Mouse (Mus musculus) midbrain, embryonic 12.5 days (tissue): ENCODE data around the gene Ptpn22. TPM values are rescaled to one million over a fixed set of nuclear protein-coding genes. Genes with fewer than 3 reads are reported as not detected.
"Not testable (repeated sequence)": the region's sequence is repeated elsewhere in the genome, so short reads cannot be mapped to it uniquely, and the experiment has no call there.

ENCODE experiments used
- ATAC-seq: fragments of 200-750 bp; cut with Nextera tagmentation; 2 replicates; pipeline ENCODE4 v1.8.0; 2017; ENCODE audit warnings: low read depth, moderate TSS enrichment, moderate library complexity; ENCODE audit not compliant: low FRiP score
- H3K27ac ChIP-seq: fragments of 300-500 bp; sonication (generic); replicated peaks from 2 replicates; pipeline ENCODE4 v1.5.1; 2016; ENCODE audit warnings: mild to moderate bottlenecking
- H3K27me3 ChIP-seq: fragments of 300-500 bp; sonication (generic); 2 replicates; pipeline ENCODE4 v1.6.1; 2016; ENCODE audit warnings: mild to moderate bottlenecking
- H3K36me3 ChIP-seq: fragments of 300-500 bp; sonication (generic); 2 replicates; pipeline ENCODE4 v1.6.1; 2016
- H3K4me1 ChIP-seq: fragments of 300-500 bp; sonication (generic); 2 replicates; pipeline ENCODE4 v1.6.1; 2016
- H3K4me2 ChIP-seq: fragments of 300-500 bp; sonication (generic); replicated peaks from 2 replicates; pipeline ENCODE4 v1.6.1; 2016; ENCODE audit warnings: mild to moderate bottlenecking, moderate library complexity
- H3K4me3 ChIP-seq: fragments of 300-500 bp; sonication (generic); 2 replicates; pipeline ENCODE4 v1.5.1; 2016; ENCODE audit warnings: mild to moderate bottlenecking
- H3K9ac ChIP-seq: fragments of 300-500 bp; sonication (generic); replicated peaks from 2 replicates; pipeline ENCODE4 v1.6.1; 2016; ENCODE audit warnings: mild to moderate bottlenecking, moderate library complexity
- H3K9me3 ChIP-seq: fragments of 300-500 bp; sonication (generic); 2 replicates; pipeline ENCODE4 v1.6.1; 2016; ENCODE audit warnings: mild to moderate bottlenecking
- WGBS: fragments of 180-500 bp; shearing (Covaris S2); methylation state at CpG from one replicate; pipeline ENCODE4 v1.1.7; 2016; 5-methylcytosine and 5-hydroxymethylcytosine counted together
- polyA plus RNA-seq: library from polyadenylated mRNA; unstranded; fragments of >200 nt; fragmentation: Nextera tagmentation; extraction: Ambion mirVana; gene quantifications from 2 replicates; pipeline ENCODE4 v1.2.1, GENCODE M21; 2016

Gene Ptpn22
- 0.19 and 0.21 TPM in 2 replicates for polyA plus RNA-seq

DNA sequence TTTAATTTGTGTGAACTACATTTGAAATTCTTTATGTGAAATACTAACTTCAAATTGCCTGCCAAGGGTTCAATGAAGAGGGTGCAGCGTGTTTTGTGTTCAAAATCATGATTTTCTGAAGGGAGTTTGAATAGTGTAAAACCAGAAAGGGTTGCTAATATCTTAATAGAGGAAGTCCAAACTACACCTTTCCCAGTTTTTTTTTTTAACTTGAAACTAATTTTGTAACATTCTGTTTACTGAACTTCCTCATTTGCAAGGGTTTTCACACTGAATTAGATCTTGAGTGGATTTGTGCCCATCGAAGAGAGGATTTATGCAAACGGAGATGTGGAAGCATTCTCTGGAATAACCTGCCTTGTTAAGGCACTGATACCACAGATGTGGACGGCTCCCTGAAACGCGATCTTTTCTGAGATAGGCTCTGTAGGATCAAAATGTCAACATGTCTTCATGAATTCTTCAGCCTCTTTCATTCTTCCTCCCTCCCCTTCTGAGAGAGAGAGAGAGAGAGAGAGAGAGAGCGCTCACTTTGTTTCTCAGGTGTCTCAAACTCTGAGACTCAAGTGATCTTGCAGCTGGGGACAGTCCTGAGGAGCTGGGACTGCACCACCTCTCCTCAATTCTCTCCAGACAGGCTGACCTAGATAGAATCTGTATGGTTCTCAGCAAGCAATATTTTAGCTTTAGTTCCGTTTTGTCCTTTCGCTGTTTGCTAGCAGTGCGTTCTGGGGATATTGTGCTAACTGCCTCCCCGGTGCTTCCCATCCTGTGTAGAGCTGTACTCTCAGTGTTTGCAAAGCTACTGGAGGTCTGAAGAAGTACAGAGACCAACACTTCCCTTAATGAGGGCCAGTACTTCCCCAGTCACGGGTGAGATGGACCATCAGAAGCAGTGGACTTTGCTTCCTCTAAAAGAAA is at the start of gene Ptpn22:
Gene Ptpn22, plus strand, starts transcription at position 915 of the 921 bp plus-strand sequence.
- H3K4me2 ChIP-seq, result no peak within 1 kb of the TSS
- H3K4me1 ChIP-seq, result no peaks in the 10 kb centered on the region
- ATAC-seq, result no peak
- H3K36me3 ChIP-seq, result no peaks in the 10 kb centered on the region
- H3K9me3 ChIP-seq, result no peaks in the 10 kb centered on the region
- no peak within 1 kb of the TSS for H3K4me3 ChIP-seq
- no peaks in the 10 kb centered on the region for H3K27me3 ChIP-seq
- 77% methylated on average over 12 of the region's 12 CpGs for WGBS
- H3K9ac ChIP-seq, result no peak within 1 kb of the TSS
- no peak within 1 kb of the TSS for H3K27ac ChIP-seq

DNA sequence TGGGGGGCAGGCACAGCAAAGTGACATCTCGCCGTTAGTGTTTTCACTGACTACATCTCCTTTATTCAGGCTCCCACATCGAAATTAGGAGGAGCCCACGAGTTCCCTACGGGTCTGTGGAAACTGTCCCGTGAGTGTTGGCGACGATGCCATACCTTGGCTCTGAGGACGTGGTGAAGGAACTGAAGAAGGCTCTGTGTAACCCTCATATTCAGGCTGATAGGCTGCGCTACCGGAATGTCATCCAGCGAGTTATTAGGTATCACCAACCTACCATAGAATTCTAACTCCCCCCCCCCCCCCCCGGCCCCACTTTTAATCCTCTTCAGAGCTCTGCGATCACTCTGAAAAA is 49.8 kb upstream of the Ptpn22 start:
- WGBS, result 2% methylated on average over 14 of the region's 14 CpGs
- Histone ChIP-seq H3K27me3 (no peaks in the 10 kb centered on the region), H3K36me3 (peaks cover 21% of the 10 kb centered on the region), H3K9ac (peak overlapping the region; percentile 57), H3K27ac (peak overlapping the region; percentile 88), H3K4me2 (peak overlapping the region; percentile 77), H3K4me3 (peak overlapping the region; percentile 83), H3K9me3 (no peaks in the 10 kb centered on the region), H3K4me1 (peaks cover 20% of the 10 kb centered on the region)
- ATAC-seq, result peak; percentile 64; the same call in 1 of the 2 replicates

DNA sequence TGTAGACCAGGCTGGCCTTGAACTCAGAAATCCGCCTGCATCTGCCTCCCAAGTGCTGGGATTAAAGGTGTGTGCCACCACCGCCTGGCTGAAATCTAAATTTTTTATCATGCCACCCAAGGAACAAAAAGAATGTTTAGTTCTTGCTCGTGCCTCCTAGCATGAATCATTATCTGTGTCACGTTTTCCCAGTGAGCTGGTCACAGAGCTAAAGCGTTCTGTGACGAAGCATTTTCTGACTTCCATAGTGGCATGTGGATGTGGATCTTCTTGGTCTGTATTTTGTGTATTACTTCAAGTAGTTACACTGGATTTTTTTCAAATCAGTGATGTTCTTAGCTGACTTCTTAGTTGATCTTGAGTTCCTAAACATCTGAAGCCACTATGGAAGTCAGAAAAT is 48.6 kb upstream of the Ptpn22 start:
- no peak overlapping the region for H3K4me3 ChIP-seq
- H3K4me1 ChIP-seq, result peaks cover 20% of the 10 kb centered on the region
- H3K9me3 ChIP-seq, result no peaks in the 10 kb centered on the region
- H3K27me3 ChIP-seq, result no peaks in the 10 kb centered on the region
- 95% methylated on average over 6 of the region's 6 CpGs for WGBS
- no peak for ATAC-seq
- peaks cover 24% of the 10 kb centered on the region for H3K36me3 ChIP-seq
- H3K27ac ChIP-seq, result no peak overlapping the region
- H3K4me2 ChIP-seq, result no peak overlapping the region
- no peak overlapping the region for H3K9ac ChIP-seq

DNA sequence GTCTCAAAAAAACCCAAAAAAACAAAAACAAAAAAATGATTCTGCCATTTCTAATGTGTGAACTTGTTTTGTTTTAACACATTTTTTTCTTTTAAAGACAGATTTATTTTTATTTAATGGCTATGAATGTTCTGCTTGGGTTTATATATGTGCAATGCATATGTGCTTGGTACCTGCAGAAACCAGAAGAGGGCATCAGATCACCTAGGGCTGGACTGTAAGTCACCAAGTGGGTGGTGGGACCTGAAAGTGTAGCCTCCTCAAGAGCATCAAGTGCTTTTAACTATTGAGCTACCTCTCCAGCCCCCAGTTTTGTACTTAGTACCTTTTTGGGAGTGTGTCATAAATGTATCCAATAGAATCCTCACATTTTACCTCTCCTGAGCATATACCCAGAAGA is 32.0 kb upstream of the Ptpn22 start:
- no peaks in the 10 kb centered on the region for H3K4me1 ChIP-seq
- H3K4me3 ChIP-seq, result no peak overlapping the region
- H3K4me2 ChIP-seq, result no peak overlapping the region
- no peak overlapping the region for H3K9ac ChIP-seq
- H3K36me3 ChIP-seq, result peaks cover 5% of the 10 kb centered on the region
- H3K9me3 ChIP-seq, result no peaks in the 10 kb centered on the region
- no peaks in the 10 kb centered on the region for H3K27me3 ChIP-seq
- no peak overlapping the region for H3K27ac ChIP-seq
- ATAC-seq, result no peak

DNA sequence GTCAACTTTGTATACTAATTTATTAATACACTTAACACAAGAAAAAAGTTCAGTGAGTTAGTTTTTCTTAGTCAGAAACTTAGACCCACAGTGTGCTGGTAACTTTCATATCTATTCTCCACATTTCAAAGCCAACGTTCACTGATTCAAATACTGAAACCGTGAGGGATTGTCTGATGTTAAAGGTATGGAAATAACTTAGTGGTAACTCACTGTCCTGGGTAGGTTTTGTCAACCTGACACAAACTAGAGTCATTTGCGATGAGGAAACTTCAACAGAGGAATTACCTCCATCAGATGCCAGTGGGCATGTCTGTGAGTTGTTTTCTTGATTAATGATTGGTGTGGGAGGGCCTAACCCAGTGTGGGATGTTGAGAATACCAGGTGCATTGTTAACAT is 30.6 kb upstream of the Ptpn22 start:
- H3K36me3 ChIP-seq, result no peaks in the 10 kb centered on the region
- no peaks in the 10 kb centered on the region for H3K9me3 ChIP-seq
- no peak overlapping the region for H3K27ac ChIP-seq
- H3K9ac ChIP-seq, result no peak overlapping the region
- H3K4me3 ChIP-seq, result no peak overlapping the region
- no peak overlapping the region for H3K4me2 ChIP-seq
- H3K27me3 ChIP-seq, result no peaks in the 10 kb centered on the region
- 92% methylated on average over 3 of the region's 3 CpGs for WGBS
- H3K4me1 ChIP-seq, result no peaks in the 10 kb centered on the region
- no peak for ATAC-seq

DNA sequence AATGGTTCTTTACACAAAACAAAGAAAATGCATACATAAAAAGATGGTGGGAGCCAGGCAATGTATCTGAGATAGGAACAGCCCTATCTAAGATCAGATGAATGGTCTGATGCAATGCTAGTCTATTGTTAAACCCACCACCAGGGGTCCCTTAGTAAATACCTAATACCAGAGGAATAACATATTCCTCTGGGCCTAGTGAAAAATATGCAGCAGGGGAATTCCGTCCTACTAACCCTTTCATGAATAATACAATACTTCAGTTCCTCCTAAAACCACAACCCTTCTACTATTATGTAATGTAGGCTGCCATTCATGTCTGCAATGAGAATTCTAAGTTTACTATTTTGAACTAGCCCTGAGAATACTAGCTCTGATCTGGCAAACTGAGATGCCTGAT is 28.9 kb upstream of the Ptpn22 start:
- H3K36me3 ChIP-seq, H3K9ac ChIP-seq, H3K27ac ChIP-seq, H3K4me2 ChIP-seq, H3K27me3 ChIP-seq, H3K4me1 ChIP-seq, H3K4me3 ChIP-seq, ATAC-seq, H3K9me3 ChIP-seq: not testable (repeated sequence)
- WGBS, result 48% methylated on average over 1 of the region's 1 CpGs

DNA sequence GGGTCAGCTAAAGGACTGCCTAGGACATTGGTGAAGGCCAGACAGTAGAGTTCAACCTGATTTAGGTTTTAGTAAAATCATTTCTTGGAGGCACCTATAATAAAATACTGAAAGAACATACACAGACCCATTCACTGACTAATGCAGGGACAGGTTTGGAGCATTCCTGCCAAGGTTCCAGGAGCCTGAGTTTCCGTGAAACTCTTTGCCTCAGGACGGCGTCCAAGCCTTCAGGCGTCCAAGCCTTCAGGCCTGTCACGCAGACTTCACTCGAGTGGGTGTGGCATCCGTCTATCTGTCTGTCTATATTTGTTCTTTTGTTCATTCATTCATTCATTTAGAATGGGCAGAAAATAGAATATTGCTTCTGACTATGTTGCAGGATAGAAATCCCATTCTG is 28.4 kb upstream of the Ptpn22 start:
- Histone ChIP-seq H3K27me3 (no peaks in the 10 kb centered on the region), H3K27ac (no peak overlapping the region), H3K4me2 (no peak overlapping the region), H3K9ac (no peak overlapping the region), H3K4me3 (no peak overlapping the region), H3K9me3 (no peaks in the 10 kb centered on the region), H3K4me1 (no peaks in the 10 kb centered on the region), H3K36me3 (no peaks in the 10 kb centered on the region)
- ATAC-seq, result no peak
- 83% methylated on average over 7 of the region's 7 CpGs for WGBS

DNA sequence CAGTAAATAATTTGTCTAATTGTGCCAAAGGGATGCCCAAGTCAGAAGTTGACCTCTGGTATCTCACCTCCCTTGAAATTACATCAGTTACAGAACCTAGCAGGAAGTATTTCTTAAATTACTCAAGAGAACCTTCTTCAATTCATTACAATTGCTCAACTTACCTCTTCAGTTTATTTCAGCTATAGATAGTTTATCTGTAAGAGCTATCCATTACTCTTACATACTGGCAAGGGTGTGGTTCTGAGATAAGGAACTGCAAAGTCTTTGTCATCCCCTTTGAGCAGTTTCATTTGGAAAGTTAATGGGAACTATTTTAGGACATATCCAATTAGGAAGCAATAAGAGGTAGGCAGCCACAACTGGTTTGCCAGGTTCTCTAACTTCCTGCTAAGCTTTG is 27.2 kb upstream of the Ptpn22 start, which contains the start of gene Bcl2l15:
Gene Bcl2l15, plus strand, starts transcription at position 176 of the 400 bp plus-strand sequence.
- Histone ChIP-seq H3K9me3 (no peaks in the 10 kb centered on the region), H3K36me3 (no peaks in the 10 kb centered on the region), H3K27ac (no peak within 1 kb of the TSS), H3K27me3 (no peaks in the 10 kb centered on the region), H3K4me3 (no peak within 1 kb of the TSS), H3K4me1 (no peaks in the 10 kb centered on the region), H3K9ac (no peak within 1 kb of the TSS), H3K4me2 (no peak within 1 kb of the TSS)
- no peak for ATAC-seq

DNA sequence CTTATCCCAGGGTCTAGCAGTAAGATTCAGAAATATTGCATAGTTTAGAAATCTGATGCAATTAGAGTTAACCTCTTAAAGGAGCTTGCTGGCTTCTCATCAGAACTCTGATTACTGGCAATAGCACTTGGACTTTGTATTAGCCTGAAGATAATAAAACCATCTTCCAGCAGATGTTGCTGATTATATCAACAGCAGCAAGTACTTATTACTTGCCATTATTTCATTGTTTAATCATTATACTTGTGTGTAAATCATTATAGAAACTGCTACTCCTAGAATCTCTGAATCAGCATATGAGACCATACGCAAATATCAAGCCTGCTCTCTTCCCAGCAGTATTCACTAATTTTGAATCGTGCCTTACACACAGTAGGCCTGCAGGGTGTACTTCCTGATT is 25.6 kb upstream of the Ptpn22 start:
- ATAC-seq, result no peak
- 94% methylated on average over 2 of the region's 2 CpGs for WGBS
- Histone ChIP-seq H3K4me1 (no peaks in the 10 kb centered on the region), H3K4me3 (no peak overlapping the region), H3K9me3 (no peaks in the 10 kb centered on the region), H3K4me2 (no peak overlapping the region), H3K27me3 (no peaks in the 10 kb centered on the region), H3K27ac (no peak overlapping the region), H3K9ac (no peak overlapping the region), H3K36me3 (no peaks in the 10 kb centered on the region)

DNA sequence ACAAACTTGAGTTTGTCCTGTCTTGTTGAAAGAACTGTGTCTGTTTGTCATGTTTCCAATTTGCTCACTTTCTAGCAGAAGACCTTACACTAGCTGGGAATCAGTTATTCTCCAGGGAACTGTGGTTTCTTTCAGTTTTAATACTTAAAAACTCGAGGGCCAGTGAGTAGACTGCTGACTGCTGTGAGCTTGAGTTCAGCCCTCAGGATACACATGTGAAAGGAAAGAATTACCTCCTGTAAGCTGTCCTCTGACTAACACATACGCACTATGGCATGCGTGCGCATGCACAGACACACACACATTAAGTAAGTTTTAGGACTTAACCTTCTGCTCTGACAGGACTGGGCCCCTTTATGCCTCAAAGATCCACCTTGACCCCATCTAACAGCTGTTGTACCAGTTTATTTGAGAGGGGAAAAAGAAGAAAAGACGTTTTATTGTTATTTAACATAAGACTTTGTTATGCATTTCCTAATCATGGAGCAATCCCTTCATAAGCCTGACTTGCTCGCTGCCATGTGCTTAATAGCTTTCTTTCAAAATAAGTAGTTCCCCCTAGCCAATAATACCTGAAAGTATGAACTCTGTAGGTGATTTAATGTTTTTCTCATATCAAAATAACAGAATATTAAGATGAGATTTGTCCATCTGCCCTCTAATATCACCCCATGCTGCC is 24.2 kb upstream of the Ptpn22 start:
- Histone ChIP-seq H3K4me3 (no peak overlapping the region), H3K9me3 (no peaks in the 10 kb centered on the region), H3K36me3 (no peaks in the 10 kb centered on the region), H3K27me3 (no peaks in the 10 kb centered on the region), H3K4me2 (no peak overlapping the region), H3K9ac (no peak overlapping the region), H3K4me1 (no peaks in the 10 kb centered on the region), H3K27ac (no peak overlapping the region)
- 77% methylated on average over 6 of the region's 6 CpGs for WGBS
- ATAC-seq, result no peak

DNA sequence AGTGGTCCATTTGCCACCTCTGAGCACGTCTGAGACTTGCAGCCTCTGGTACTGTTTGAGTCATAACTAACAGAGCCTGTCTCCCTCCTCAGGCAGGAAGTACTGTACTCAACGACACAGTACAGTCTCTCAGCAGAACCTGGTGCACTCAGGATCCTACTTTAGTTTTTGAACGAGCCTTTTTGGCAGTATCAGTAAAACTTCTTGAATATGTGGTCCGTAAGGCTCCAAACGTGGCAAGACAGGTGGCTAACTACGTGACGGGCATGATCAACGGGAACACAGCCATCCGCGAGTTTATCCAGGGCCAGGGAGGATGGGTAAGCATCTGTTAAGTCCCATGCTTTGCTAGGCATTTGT is 23.7 kb upstream of the Ptpn22 start:
- no peaks in the 10 kb centered on the region for H3K9me3 ChIP-seq
- no peaks in the 10 kb centered on the region for H3K36me3 ChIP-seq
- WGBS, result 80% methylated on average over 10 of the region's 10 CpGs
- H3K4me3 ChIP-seq, result no peak overlapping the region
- H3K4me1 ChIP-seq, result no peaks in the 10 kb centered on the region
- no peak for ATAC-seq
- H3K4me2 ChIP-seq, result no peak overlapping the region
- H3K27me3 ChIP-seq, result no peaks in the 10 kb centered on the region
- H3K9ac ChIP-seq, result no peak overlapping the region
- no peak overlapping the region for H3K27ac ChIP-seq

DNA sequence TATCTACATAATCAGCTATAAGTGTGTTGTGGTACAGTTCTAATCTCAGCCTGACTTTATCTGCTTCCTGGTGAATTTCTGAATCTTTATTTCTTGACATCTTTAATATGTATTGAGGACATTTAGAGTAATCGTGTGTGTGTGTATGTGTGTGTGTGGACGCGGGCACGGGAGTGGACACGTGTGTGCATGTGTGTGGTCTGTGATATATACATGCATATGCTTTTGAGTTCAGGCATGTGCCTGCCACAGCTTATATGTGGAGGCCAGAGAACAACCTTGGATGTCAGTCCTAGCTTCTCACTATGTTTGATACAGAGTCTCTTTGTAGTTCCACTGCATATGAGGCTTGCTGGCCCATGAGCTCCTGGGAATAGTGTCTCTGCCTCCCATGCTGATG is 23.1 kb upstream of the Ptpn22 start:
- no peak overlapping the region for H3K9ac ChIP-seq
- 96% methylated on average over 5 of the region's 5 CpGs for WGBS

More for the DNA sequence above, 23.1 kb upstream of the Ptpn22 start:
- Histone ChIP-seq H3K4me1 (no peaks in the 10 kb centered on the region), H3K27me3 (no peaks in the 10 kb centered on the region), H3K27ac (no peak overlapping the region), H3K36me3 (no peaks in the 10 kb centered on the region), H3K4me2 (no peak overlapping the region), H3K9me3 (no peaks in the 10 kb centered on the region), H3K4me3 (no peak overlapping the region)
- no peak for ATAC-seq
